ENCODE assay signal across 8 mouse cellular contexts in the genomic region with DNA sequence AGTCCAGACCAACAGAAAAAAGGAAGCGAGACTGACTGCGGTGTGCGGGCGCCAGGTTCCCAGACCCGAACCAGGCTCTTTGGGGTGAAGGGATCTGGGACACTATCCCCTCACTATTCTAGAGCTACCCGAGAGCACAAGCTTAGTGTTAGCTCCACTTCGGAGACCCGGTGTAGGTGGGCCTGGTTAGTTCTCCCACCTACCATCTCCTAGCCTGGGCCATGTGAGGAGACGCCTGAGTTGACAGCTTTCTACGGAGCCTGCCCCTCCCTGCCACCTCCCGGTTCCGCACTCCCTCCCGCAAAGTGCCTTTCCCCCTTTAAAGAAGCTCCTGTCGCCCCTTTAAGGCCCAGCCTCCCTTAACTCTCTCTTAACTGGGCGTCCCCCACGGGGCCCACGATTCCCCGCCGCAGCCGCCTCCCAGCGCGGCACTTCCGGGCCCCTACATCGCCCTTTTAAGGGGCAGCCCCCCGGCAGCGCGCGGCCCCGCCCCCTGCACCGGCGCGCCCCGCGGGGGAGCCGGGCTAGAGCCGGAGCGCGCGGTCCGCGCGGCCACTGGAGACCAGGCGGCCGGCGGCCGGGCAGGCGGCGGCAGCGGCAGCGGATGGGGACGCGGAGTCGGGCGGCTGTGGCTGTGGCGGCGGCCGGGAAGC. TPM values are rescaled to one million over a fixed set of nuclear protein-coding genes. Genes with fewer than 3 reads are reported as not detected.
DNase-seq lines count a peak whose midpoint lies in the region; ATAC-seq and TF ChIP-seq lines count a peak whose summit lies in the region.

TSS of gene Inafm2 (plus strand) at position 527 of the 653 bp plus-strand sequence.

- intact Hi-C loops in heart, adult 2 months (cut with DNase I), result loop anchor here (5.0 to 10.0 kb wide), 4 partner anchors 43 to 802 kb away; partner anchors contain the start of genes Ankrd63, Chp1, Exd1 and Ivd

- H3K27ac ChIP-seq in embryonic facial prominence, embryonic 13.5 days, result no peak within 1 kb of the TSS
- peak within 1 kb of the TSS; percentile 83 for H3K27ac ChIP-seq in heart, adult 2 months
- H3K27ac ChIP-seq in kidney, adult 2 months (ENCODE audit: insufficient read depth, low read depth, low read length), result no peak within 1 kb of the TSS
- no peak within 1 kb of the TSS; the same call in 1 of the 2 replicates for H3K27ac ChIP-seq in limb, embryonic 14.5 days (replicated peaks; ENCODE audit: low read depth, low read length)
- H3K27ac ChIP-seq in midbrain, embryonic 16.5 days (ENCODE audit: low read length), result peak within 1 kb of the TSS; percentile 77

- under 1% methylated on average over 49 of the region's 57 CpGs for WGBS in embryonic facial prominence, embryonic 13.5 days
- 8% methylated on average over 57 of the region's 57 CpGs for WGBS in heart, adult 2 months
- WGBS in kidney, adult 2 months, result 7% methylated on average over 57 of the region's 57 CpGs
- WGBS in limb, embryonic 14.5 days, result 2% methylated on average over 44 of the region's 57 CpGs
- under 1% methylated on average over 40 of the region's 57 CpGs for WGBS in midbrain, embryonic 16.5 days

- H3K36me3 ChIP-seq in embryonic facial prominence, embryonic 13.5 days, result no peaks in the 10 kb centered on the region
- H3K36me3 ChIP-seq in heart, adult 2 months (ENCODE audit: control insufficient read depth, insufficient read depth, low read length), result 0 out of 2 replicates have a peak, but pooled peaks cover 2% of the 10 kb centered on the region
- no peaks in the 10 kb centered on the region for H3K36me3 ChIP-seq in kidney, adult 2 months (ENCODE audit: control insufficient read depth, insufficient read depth, low read length)
- no peaks in the 10 kb centered on the region; the same call in 1 of the 2 replicates for H3K36me3 ChIP-seq in limb, embryonic 14.5 days (ENCODE audit: control insufficient read depth, insufficient read depth, low read length)
- no peaks in the 10 kb centered on the region for H3K36me3 ChIP-seq in midbrain, embryonic 16.5 days (ENCODE audit: control insufficient read depth, insufficient read depth, low read length)

- H3K9ac ChIP-seq in embryonic facial prominence, embryonic 13.5 days, result peak within 1 kb of the TSS; percentile 88
- peak within 1 kb of the TSS; percentile 79 for H3K9ac ChIP-seq in heart, adult 2 months (ENCODE audit: low read depth, low read length)
- peak within 1 kb of the TSS; percentile 82 for H3K9ac ChIP-seq in limb, embryonic 14.5 days (ENCODE audit: low read depth, low read length, severe bottlenecking)
- H3K9ac ChIP-seq in midbrain, embryonic 16.5 days (ENCODE audit: low read depth, low read length), result peak within 1 kb of the TSS; percentile 95

- DNase-seq in 416B (ENCODE audit: low read depth), result peak; percentile 92
- peak; percentile 77 to 87 for DNase-seq in adrenal gland, postnatal 4 days (ENCODE audit: low spot score in 2 of 2)
- DNase-seq in heart, adult 2 months, result peak; percentile 96 to 97
- DNase-seq in kidney, adult 2 months, result peak; percentile 94
- peak; percentile 89 for DNase-seq in limb, embryonic 14.5 days (ENCODE audit: low spot score)
- DNase-seq in spleen, postnatal 10 days (ENCODE audit: low spot score in 2 of 2), result peak; percentile 75 to 88

- peaks cover 46% of the 10 kb centered on the region for H3K4me1 ChIP-seq in embryonic facial prominence, embryonic 13.5 days
- H3K4me1 ChIP-seq in heart, adult 2 months (ENCODE audit: control insufficient read depth, insufficient read depth, low read length), result peaks cover 10% of the 10 kb centered on the region
- H3K4me1 ChIP-seq in kidney, adult 2 months (ENCODE audit: control insufficient read depth, insufficient read depth, low read length), result peaks cover 9% of the 10 kb centered on the region; the same call in 1 of the 2 replicates
- H3K4me1 ChIP-seq in limb, embryonic 14.5 days (ENCODE audit: control insufficient read depth, insufficient read depth, low read length), result peaks cover 36% of the 10 kb centered on the region
- peaks cover 33% of the 10 kb centered on the region for H3K4me1 ChIP-seq in midbrain, embryonic 16.5 days (ENCODE audit: control insufficient read depth, insufficient read depth, low read length)

- H3K4me3 ChIP-seq in embryonic facial prominence, embryonic 13.5 days, result peak within 1 kb of the TSS; percentile 81
- H3K4me3 ChIP-seq in heart, adult 2 months, result peak within 1 kb of the TSS; percentile 90
- H3K4me3 ChIP-seq in kidney, adult 2 months (ENCODE audit: insufficient read depth, low read depth, low read length), result peak within 1 kb of the TSS; percentile 79
- peak within 1 kb of the TSS; percentile 74 for H3K4me3 ChIP-seq in limb, embryonic 14.5 days (replicated peaks; ENCODE audit: low read length)
- peak within 1 kb of the TSS; percentile 90 for H3K4me3 ChIP-seq in midbrain, embryonic 16.5 days (ENCODE audit: low read depth, low read length)

- peak; percentile 89 for ATAC-seq in embryonic facial prominence, embryonic 13.5 days (ENCODE audit: insufficient number of reproducible peaks, insufficient read depth, low FRiP score, low TSS enrichment, low read depth)
- ATAC-seq in limb, embryonic 14.5 days (ENCODE audit: low FRiP score, low read depth), result peak; percentile 92
- peak; percentile 93 for ATAC-seq in midbrain, embryonic 16.5 days

- no peak for TF ChIP-seq EP300 in heart, adult 2 months (IDR thresholded peaks at IDR 0.05; ENCODE audit: insufficient read depth, low read depth, low read length)

- TF ChIP-seq POLR2A in heart, adult 2 months (IDR thresholded peaks at IDR 0.05; ENCODE audit: insufficient read depth, low read depth, low read length), result peak; percentile 31; the same call in 1 of the 2 replicates
- no peak for TF ChIP-seq POLR2A in kidney, adult 2 months (IDR thresholded peaks at IDR 0.05; ENCODE audit: low read depth, low read length)
- no peak for TF ChIP-seq POLR2A in limb, embryonic 14.5 days (IDR thresholded peaks at IDR 0.05; ENCODE audit: borderline replicate concordance, extremely low read depth, insufficient read depth, insufficient read length)

- peak within 1 kb of the TSS; percentile 98 for H3K4me2 ChIP-seq in embryonic facial prominence, embryonic 13.5 days
- peak within 1 kb of the TSS; percentile 96 for H3K4me2 ChIP-seq in limb, embryonic 14.5 days (replicated peaks; ENCODE audit: low read depth, low read length, severe bottlenecking)
- peak within 1 kb of the TSS; percentile 94 for H3K4me2 ChIP-seq in midbrain, embryonic 16.5 days (ENCODE audit: low read length)

- peaks cover 37% of the 10 kb centered on the region for H3K27me3 ChIP-seq in embryonic facial prominence, embryonic 13.5 days
- H3K27me3 ChIP-seq in heart, adult 2 months (ENCODE audit: control insufficient read depth, insufficient read depth, low read length), result no peaks in the 10 kb centered on the region
- no peaks in the 10 kb centered on the region for H3K27me3 ChIP-seq in kidney, adult 2 months (replicated peaks; ENCODE audit: control insufficient read depth, insufficient read depth, low read length)
- 0 out of 2 replicates have a peak, but pooled peaks cover 12% of the 10 kb centered on the region for H3K27me3 ChIP-seq in limb, embryonic 14.5 days (ENCODE audit: control insufficient read depth, insufficient read depth, low read length)
- H3K27me3 ChIP-seq in midbrain, embryonic 16.5 days (ENCODE audit: control insufficient read depth, insufficient read depth, low read depth, low read length), result peaks cover 4% of the 10 kb centered on the region; the same call in 1 of the 2 replicates

- H3K79me2 ChIP-seq in heart, adult 2 months (replicated peaks; ENCODE audit: control insufficient read depth, insufficient read depth, low read length), result no peaks in the 10 kb centered on the region

- H3K9me3 ChIP-seq in embryonic facial prominence, embryonic 13.5 days, result no peaks in the 10 kb centered on the region
- H3K9me3 ChIP-seq in limb, embryonic 14.5 days (ENCODE audit: control insufficient read depth, low read length), result no peaks in the 10 kb centered on the region
- H3K9me3 ChIP-seq in midbrain, embryonic 16.5 days (replicated peaks; ENCODE audit: control insufficient read depth, low read length, poor library complexity, severe bottlenecking), result no peaks in the 10 kb centered on the region

- no peak for TF ChIP-seq CTCF in heart, adult 2 months (IDR thresholded peaks at IDR 0.05)
- no peak for TF ChIP-seq CTCF in kidney, adult 2 months (conservative IDR thresholded peaks at IDR 0.05; ENCODE audit: insufficient read depth, insufficient read length, low read depth, low read length)

RNA-seq across cellular contexts. Expression of gene Inafm2, which starts in this region (rescaled TPM):
- total RNA-seq in adrenal gland, postnatal 4 days (2021), result 10 to 100 TPM; 27.8 to 30.8 TPM
- polyA plus RNA-seq in embryonic facial prominence, embryonic 13.5 days (2015; fragmentation: Nextera tagmentation; extraction: Ambion mirVana), result 12.7 and 13.1 TPM in 2 replicates
- 10 to 100 TPM; 31.8 to 34.9 TPM for total RNA-seq in heart, adult 2 months (2021)
- 8.8 and 16.3 TPM in 2 replicates for polyA plus RNA-seq in heart, adult 2 months (2012; rRNA removed)
- 8.1 and 8.7 TPM in 2 replicates for polyA plus RNA-seq in kidney, adult 2 months (2012; rRNA removed)
- polyA plus RNA-seq in limb, embryonic 14.5 days (2012; rRNA removed), result 7.9 and 8.0 TPM in 2 replicates
- polyA plus RNA-seq in limb, embryonic 14.5 days (2014; fragmentation: Nextera tagmentation; extraction: Ambion mirVana), result 24.4 and 27.9 TPM in 2 replicates
- polyA plus RNA-seq in midbrain, embryonic 16.5 days (2015; fragmentation: Nextera tagmentation; extraction: Ambion mirVana), result 17.9 and 18.9 TPM in 2 replicates

Comparison
In these comparisons a context has a peak if more than half of its experiments do, and no peak if none do; other contexts are left out.
1. H3K27ac ChIP-seq: peak in heart, adult 2 months (single experiment) and midbrain, embryonic 16.5 days (single experiment); none in embryonic facial prominence, embryonic 13.5 days (single experiment), kidney, adult 2 months (single experiment) and limb, embryonic 14.5 days (single experiment).
2. Peak in every context shown above with its lines, with median percentiles within 50 percentile points of each other: DNase-seq, ATAC-seq, H3K4me2 ChIP-seq, H3K4me3 ChIP-seq and H3K9ac ChIP-seq.